Mouse (Mus musculus) lung, postnatal 36 days (tissue): ENCODE measurements around the gene Gm17190.
"Not testable (repeated sequence)": the region's sequence is repeated elsewhere in the genome, so short reads cannot be mapped to it uniquely, and the experiment has no call there.

Experiments
- DNase-seq: peaks from one replicate; pipeline ENCODE4 v3.0.0; 2022; ENCODE audit warnings: mixed read lengths

Gene Gm17190

GRCm38 (mm10) chr13:96081754-96082153 is at the start of gene Gm17190:
Gene Gm17190, plus strand, starts transcription at chr13:96082054.
- not testable (repeated sequence) for DNase-seq

- DNase-seq: no peak
Measured at GRCm38 (mm10) chr13:96039536-96039935, 42.3 kb upstream of the Gm17190 start.

- peak; percentile 57 for DNase-seq
Measured at GRCm38 (mm10) chr13:96040275-96041042, 41.4 kb upstream of the Gm17190 start.

- DNase-seq: no peak
Measured at GRCm38 (mm10) chr13:96045396-96045795, 36.5 kb upstream of the Gm17190 start.

GRCm38 (mm10) chr13:96052755-96053154 is 29.1 kb upstream of the Gm17190 start:
- DNase-seq: no peak

GRCm38 (mm10) chr13:96073555-96073954 is 8.3 kb upstream of the Gm17190 start:
- no peak for DNase-seq

- DNase-seq: not testable (repeated sequence)
Measured at GRCm38 (mm10) chr13:96081276-96081675, 578 bp upstream of the Gm17190 start, which contains the start of gene Gm20075. Gene Gm20075, minus strand, starts transcription at chr13:96081376.

- no peak for DNase-seq
Measured at GRCm38 (mm10) chr13:96085581-96086302, 3.9 kb downstream of the Gm17190 start.

- DNase-seq: no peak
Measured at GRCm38 (mm10) chr13:96090929-96091328, 9.1 kb downstream of the Gm17190 start.

- no peak for DNase-seq
Measured at GRCm38 (mm10) chr13:96106367-96106766, 24.5 kb downstream of the Gm17190 start.

- DNase-seq: no peak
Measured at GRCm38 (mm10) chr13:96110767-96111166, 28.9 kb downstream of the Gm17190 start.

- no peak for DNase-seq
Measured at GRCm38 (mm10) chr13:96112711-96113110, 30.9 kb downstream of the Gm17190 start.

GRCm38 (mm10) chr13:96125011-96125410 is 43.2 kb downstream of the Gm17190 start:
- DNase-seq: no peak

- DNase-seq: no peak
Measured at GRCm38 (mm10) chr13:96126669-96127068, 44.8 kb downstream of the Gm17190 start.

GRCm38 (mm10) chr13:96129081-96129480 is 47.2 kb downstream of the Gm17190 start:
- no peak for DNase-seq

- DNase-seq: no peak
Measured at GRCm38 (mm10) chr13:96131050-96131449, 49.2 kb downstream of the Gm17190 start.

GRCm38 (mm10) chr13:96131911-96132310 is 50.1 kb downstream of the Gm17190 start:
- no peak for DNase-seq

GRCm38 (mm10) chr13:96132401-96132816 is 50.6 kb downstream of the Gm17190 start, which contains the start of gene Sv2c:
Gene Sv2c, minus strand, starts transcription at chr13:96132577.
- no peak for DNase-seq
